In the genomic region with DNA sequence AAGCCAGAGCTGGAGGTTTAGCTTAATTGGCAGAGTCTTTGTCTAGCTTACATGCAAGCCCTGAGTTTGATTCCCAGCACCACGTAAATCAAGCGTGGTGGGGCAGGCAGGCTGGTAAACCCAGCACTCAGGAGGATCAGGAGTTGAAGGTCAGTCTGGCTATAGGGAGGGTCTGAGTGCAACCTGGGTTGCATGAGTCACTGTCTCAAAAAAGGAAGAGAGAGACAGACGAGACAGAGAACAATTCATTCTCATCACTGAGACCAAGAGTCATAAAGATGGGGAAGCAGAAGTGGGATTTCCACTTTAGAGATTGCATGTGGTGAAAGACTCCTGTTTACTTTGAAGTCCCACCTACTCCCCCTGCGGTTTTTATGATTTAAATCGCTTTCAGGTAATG, we compare ENCODE assay signal across 22 mouse cellular contexts. TPM values are rescaled to one million over a fixed set of nuclear protein-coding genes. Genes with fewer than 3 reads are reported as not detected.
DNase-seq lines count a peak whose midpoint lies in the region; ATAC-seq and TF ChIP-seq lines count a peak whose summit lies in the region.
"Had no signal": no experiment of that assay in that cellular context is flagged by ENCODE, and none has a peak within 500 bp of the region (broad histone marks: within the 10 kb centered on the region; RNA-seq: fewer than 3 reads in every experiment).

No protein-coding gene starts in this region.

- no peak overlapping the region for H3K4me3 ChIP-seq in spleen, adult 2 months (ENCODE audit: extremely low read depth, insufficient read depth, insufficient read length)
- H3K4me3 ChIP-seq in gastrocnemius, adult 2 months = no peak overlapping the region
- H3K4me3 ChIP-seq: embryonic facial prominence, embryonic 13.5 days; forebrain, embryonic 15.5 days; heart, embryonic 10.5 days; left cerebral cortex, adult 2 months; neural tube, embryonic 12.5 days had no signal

- intact Hi-C loops in gastrocnemius, adult 2 months (cut with DNase I) = no loop called here

- H3K27ac ChIP-seq in spleen, adult 2 months (ENCODE audit: insufficient read depth, low read length) = peak overlapping the region; percentile 37; the same call in 1 of the 2 replicates
- no peak overlapping the region for H3K27ac ChIP-seq in gastrocnemius, adult 2 months
- H3K27ac ChIP-seq: embryonic facial prominence, embryonic 13.5 days; forebrain, embryonic 15.5 days; heart, embryonic 10.5 days; kidney, postnatal 0 days; left cerebral cortex, adult 2 months; neural tube, embryonic 12.5 days had no signal

- no peak for TF ChIP-seq CTCF in spleen, adult 2 months (IDR thresholded peaks at IDR 0.05; ENCODE audit: extremely low read depth, insufficient read depth, insufficient read length, insufficient replicate concordance)
- no peak for TF ChIP-seq CTCF in gastrocnemius, adult 2 months (IDR thresholded peaks at IDR 0.05)

- WGBS in spleen, adult 2 months = 46% methylated on average over 5 of the region's 5 CpGs

- peaks cover 3% of the 10 kb centered on the region; the same call in 1 of the 2 replicates for H3K4me1 ChIP-seq in spleen, adult 2 months (ENCODE audit: control insufficient read depth, insufficient read depth, insufficient read length)
- H3K4me1 ChIP-seq: embryonic facial prominence, embryonic 13.5 days; forebrain, embryonic 15.5 days; heart, embryonic 10.5 days; neural tube, embryonic 12.5 days had no signal

- H3K36me3 ChIP-seq in spleen, adult 2 months (ENCODE audit: control insufficient read depth, insufficient read depth, low read length) = no peaks in the 10 kb centered on the region
- H3K36me3 ChIP-seq: embryonic facial prominence, embryonic 13.5 days; forebrain, embryonic 15.5 days; heart, embryonic 10.5 days; neural tube, embryonic 12.5 days had no signal

- ATAC-seq in megakaryocyte, adult 5-6 weeks (ENCODE audit: poor library complexity, severe bottlenecking) = peak; percentile 90
- ATAC-seq in cerebellum, adult (ENCODE audit: insufficient number of reproducible peaks, low FRiP score, low TSS enrichment) = no peak
- ATAC-seq: forebrain, embryonic 15.5 days; midbrain, embryonic 16.5 days had no signal

- TF ChIP-seq POLR2A in spleen, adult 2 months (IDR thresholded peaks at IDR 0.05; ENCODE audit: low read depth, low read length) = no peak

- DNase-seq in adrenal gland, adult 8-10 months = peak; percentile 18
- no peak for DNase-seq in adrenal gland, postnatal 36 days
- DNase-seq in spleen, adult 2 months (ENCODE audit: low read depth in 1 of 2, low spot score in 2 of 2) = no peak
- no peak for DNase-seq in spleen, postnatal 36 days (ENCODE audit: low spot score in 2 of 2)
- DNase-seq in gastrocnemius, adult 2 months = no peak
- DNase-seq in thymus, postnatal 4 days = no peak
- DNase-seq: B cell, adult 2 months; cerebellum, adult 9-10 months; gastrocnemius, postnatal 36 days; kidney, adult 18-20 months; left cerebral cortex, postnatal 4 days; liver had no signal

- no peaks in the 10 kb centered on the region for H3K27me3 ChIP-seq in spleen, adult 2 months (ENCODE audit: control insufficient read depth, insufficient read depth, low read length)
- H3K27me3 ChIP-seq: embryonic facial prominence, embryonic 13.5 days; forebrain, embryonic 15.5 days; neural tube, embryonic 12.5 days had no signal

RNA-seq across cellular contexts. Expression of a gene that starts 6.6 kb away (rescaled TPM):
- 1 to 10 TPM; 2.1 to 3.9 (median 3.0) TPM for total RNA-seq in adrenal gland, adult 8-10 months (2022)
- total RNA-seq in adrenal gland, postnatal 36 days (2021) = 1 to 10 TPM; 1.7 to 1.9 TPM
- 2.5 and 3.2 TPM in 2 replicates for polyA plus RNA-seq in spleen, adult 2 months (2012; rRNA removed)
- total RNA-seq in megakaryocyte, adult 5-6 weeks (2015) = 2.8 and 2.9 TPM in 2 replicates
- 3.3 and 3.9 TPM in 2 replicates for total RNA-seq in megakaryocyte, adult 5-6 weeks (2017)
- under 1 TPM in 1 of 2 experiments, not detected in 1; 0.17 TPM for total RNA-seq in gastrocnemius, adult 2 months (2021)
- total RNA-seq: gastrocnemius, postnatal 36 days had no signal
- polyA plus RNA-seq: embryonic facial prominence, embryonic 13.5 days; stomach, embryonic 14.5 days had no signal

RNA-seq across cellular contexts. Expression of a gene that starts 24.6 kb away (rescaled TPM):
- total RNA-seq in adrenal gland, adult 8-10 months (2022) = 10 to 100 TPM; 37.9 to 40.6 (median 39.0) TPM
- 10 to 100 TPM; 39.0 to 46.2 TPM for total RNA-seq in adrenal gland, postnatal 36 days (2021)
- polyA plus RNA-seq in spleen, adult 2 months (2012; rRNA removed) = 14.7 and 21.0 TPM in 2 replicates
- 41.7 and 43.7 TPM in 2 replicates for total RNA-seq in megakaryocyte, adult 5-6 weeks (2015)
- total RNA-seq in megakaryocyte, adult 5-6 weeks (2017) = 17.6 and 20.6 TPM in 2 replicates
- 10 to 100 TPM; 14.5 to 20.0 TPM for total RNA-seq in gastrocnemius, adult 2 months (2021)
